Mouse (Mus musculus) stomach, embryonic 14.5 days (tissue): ENCODE measurements around the gene Spaar. TPM values are rescaled to one million over a fixed set of nuclear protein-coding genes. Genes with fewer than 3 reads are reported as not detected.
A peak's percentile ranks its signal among the peaks of the same experiment; 100 is the strongest.

Experiments
- ATAC-seq: fragments of 200-750 bp; cut with Nextera tagmentation; 2 replicates; pipeline ENCODE4 v1.8.0; 2017; ENCODE audit warnings: low read depth, moderate TSS enrichment; ENCODE audit not compliant: insufficient number of reproducible peaks, insufficient read depth, low FRiP score
- H3K27ac ChIP-seq: fragments of 300-500 bp; sonication (generic); 2 replicates; pipeline ENCODE4 v1.5.1; 2014; ENCODE audit warnings: mild to moderate bottlenecking, low read length, moderate library complexity, mixed read lengths
- H3K27me3 ChIP-seq: fragments of 300-500 bp; sonication (generic); 2 replicates; pipeline ENCODE4 v1.6.1; 2014; ENCODE audit warnings: low read length, control low read depth, mixed read lengths; ENCODE audit not compliant: control insufficient read depth, insufficient read depth
- H3K36me3 ChIP-seq: fragments of 300-500 bp; sonication (generic); 2 replicates; pipeline ENCODE4 v1.6.1; 2014; ENCODE audit warnings: mild to moderate bottlenecking, control low read depth, low read length, moderate library complexity, mixed read lengths; ENCODE audit not compliant: control insufficient read depth, insufficient read depth
- H3K4me1 ChIP-seq: fragments of 300-500 bp; sonication (generic); 2 replicates; pipeline ENCODE4 v1.6.1; 2014; ENCODE audit warnings: low read length, control low read depth, mixed read lengths; ENCODE audit not compliant: control insufficient read depth, insufficient read depth
- H3K4me2 ChIP-seq: fragments of 300-500 bp; sonication (generic); replicated peaks from 2 replicates; pipeline ENCODE4 v1.6.1; 2014; ENCODE audit warnings: low read depth, low read length, control low read depth
- H3K4me3 ChIP-seq: fragments of 300-500 bp; sonication (generic); 2 replicates; pipeline ENCODE4 v1.5.1; 2014; ENCODE audit warnings: low read depth, low read length, control low read depth
- H3K9ac ChIP-seq: fragments of 300-500 bp; sonication (generic); replicated peaks from 2 replicates; pipeline ENCODE4 v1.6.1; 2014; ENCODE audit warnings: low read depth, mild to moderate bottlenecking, control low read depth, low read length, moderate library complexity, mixed read lengths
- H3K9me3 ChIP-seq: fragments of 300-500 bp; sonication (generic); 2 replicates; pipeline ENCODE4 v1.6.1; 2016; ENCODE audit warnings: low read depth, low read length, control low read depth; ENCODE audit not compliant: control insufficient read depth
- WGBS: fragments of 180-500 bp; shearing (Covaris S2); extraction: QIAGEN DNeasy Blood & Tissue Kit; methylation state at CpG from one replicate; pipeline ENCODE4 v1.1.7; 2014; 5-methylcytosine and 5-hydroxymethylcytosine counted together
- polyA plus RNA-seq: library from polyadenylated mRNA; unstranded; fragments of >200 nt; fragmentation: Nextera tagmentation; extraction: Ambion mirVana; gene quantifications from 2 replicates; pipeline ENCODE4 v1.2.1, GENCODE M21; 2014

The Spaar gene
- polyA plus RNA-seq = 0.10 TPM in 1 of 2 replicates, not detected in the other

- ATAC-seq = no peak
- 50% methylated on average over 14 of the region's 14 CpGs for WGBS
- no peak within 1 kb of the TSS for H3K4me2 ChIP-seq
- H3K27me3 ChIP-seq = no peaks in the 10 kb centered on the region
- H3K27ac ChIP-seq = no peak within 1 kb of the TSS; the same call in 1 of the 2 replicates
- no peaks in the 10 kb centered on the region for H3K9me3 ChIP-seq
- H3K36me3 ChIP-seq = no peaks in the 10 kb centered on the region
- H3K4me1 ChIP-seq = peaks cover 32% of the 10 kb centered on the region
- H3K9ac ChIP-seq = no peak within 1 kb of the TSS
- no peak within 1 kb of the TSS for H3K4me3 ChIP-seq
These were observed at the start of gene Spaar for GRCm38 (mm10) chr4:43729794-43730550. Gene Spaar, plus strand, starts transcription at chr4:43730034.

GRCm38 (mm10) chr4:43690021-43690420 lies 39.8 kb upstream of the Spaar start:
- H3K27ac ChIP-seq = no peak overlapping the region
- H3K4me1 ChIP-seq = no peaks in the 10 kb centered on the region
- H3K4me3 ChIP-seq = no peak overlapping the region
- H3K4me2 ChIP-seq = no peak overlapping the region
- no peak for ATAC-seq
- WGBS = 96% methylated on average over 17 of the region's 17 CpGs
- H3K9me3 ChIP-seq = no peaks in the 10 kb centered on the region
- peaks cover 16% of the 10 kb centered on the region for H3K36me3 ChIP-seq
- no peak overlapping the region for H3K9ac ChIP-seq
- H3K27me3 ChIP-seq = no peaks in the 10 kb centered on the region

- H3K4me1 ChIP-seq = no peaks in the 10 kb centered on the region
- H3K36me3 ChIP-seq = peaks cover 15% of the 10 kb centered on the region
- 71% methylated on average over 5 of the region's 5 CpGs for WGBS
- no peak overlapping the region for H3K27ac ChIP-seq
- H3K27me3 ChIP-seq = no peaks in the 10 kb centered on the region
- H3K9ac ChIP-seq = no peak overlapping the region
- H3K4me2 ChIP-seq = no peak overlapping the region
- no peak overlapping the region for H3K4me3 ChIP-seq
- no peaks in the 10 kb centered on the region for H3K9me3 ChIP-seq
- no peak for ATAC-seq
These were observed 38.8 kb upstream of the Spaar start for GRCm38 (mm10) chr4:43691026-43691425.

GRCm38 (mm10) chr4:43693806-43694241 lies 36.0 kb upstream of the Spaar start:
- no peak overlapping the region for H3K4me2 ChIP-seq
- no peaks in the 10 kb centered on the region for H3K9me3 ChIP-seq
- no peaks in the 10 kb centered on the region for H3K27me3 ChIP-seq
- H3K9ac ChIP-seq = no peak overlapping the region
- no peak; the same call in 1 of the 2 replicates for ATAC-seq
- no peak overlapping the region for H3K27ac ChIP-seq
- H3K36me3 ChIP-seq = peaks cover 10% of the 10 kb centered on the region
- H3K4me3 ChIP-seq = no peak overlapping the region
- H3K4me1 ChIP-seq = no peaks in the 10 kb centered on the region
- WGBS = 66% methylated on average over 5 of the region's 5 CpGs

GRCm38 (mm10) chr4:43694439-43695248 lies 35.2 kb upstream of the Spaar start:
- no peak for ATAC-seq

GRCm38 (mm10) chr4:43695249-43695671 lies 34.6 kb upstream of the Spaar start:
- no peaks in the 10 kb centered on the region for H3K27me3 ChIP-seq
- H3K4me2 ChIP-seq = no peak overlapping the region
- H3K9me3 ChIP-seq = no peaks in the 10 kb centered on the region
- H3K9ac ChIP-seq = no peak overlapping the region
- peak; percentile 81; the same call in 1 of the 2 replicates for ATAC-seq
- no peaks in the 10 kb centered on the region for H3K4me1 ChIP-seq
- WGBS = 24% methylated on average over 9 of the region's 9 CpGs
- H3K4me3 ChIP-seq = no peak overlapping the region
- H3K36me3 ChIP-seq = no peaks in the 10 kb centered on the region
- H3K27ac ChIP-seq = no peak overlapping the region

More at GRCm38 (mm10) chr4:43694439-43695248, 35.2 kb upstream of the Spaar start:
- no peak overlapping the region for H3K9ac ChIP-seq
- H3K27ac ChIP-seq = no peak overlapping the region
- no peaks in the 10 kb centered on the region for H3K9me3 ChIP-seq
- H3K36me3 ChIP-seq = peaks cover 5% of the 10 kb centered on the region; the same call in 1 of the 2 replicates
- H3K27me3 ChIP-seq = no peaks in the 10 kb centered on the region
- no peak overlapping the region for H3K4me3 ChIP-seq
- H3K4me1 ChIP-seq = no peaks in the 10 kb centered on the region
- H3K4me2 ChIP-seq = no peak overlapping the region
- WGBS = 79% methylated on average over 1 of the region's 1 CpGs

- no peaks in the 10 kb centered on the region for H3K27me3 ChIP-seq
- H3K4me3 ChIP-seq = no peak overlapping the region
- ATAC-seq = no peak
- no peaks in the 10 kb centered on the region for H3K4me1 ChIP-seq
- H3K9me3 ChIP-seq = no peaks in the 10 kb centered on the region
- 89% methylated on average over 13 of the region's 13 CpGs for WGBS
- no peaks in the 10 kb centered on the region for H3K36me3 ChIP-seq
- no peak overlapping the region for H3K27ac ChIP-seq
- no peak overlapping the region for H3K4me2 ChIP-seq
- no peak overlapping the region for H3K9ac ChIP-seq
These were observed 33.3 kb upstream of the Spaar start for GRCm38 (mm10) chr4:43696561-43696960.

- Histone ChIP-seq H3K9ac (no peak within 1 kb of the TSS), H3K27ac (no peak within 1 kb of the TSS), H3K4me1 (no peaks in the 10 kb centered on the region), H3K4me3 (no peak within 1 kb of the TSS), H3K36me3 (no peaks in the 10 kb centered on the region), H3K4me2 (no peak within 1 kb of the TSS), H3K27me3 (no peaks in the 10 kb centered on the region), H3K9me3 (no peaks in the 10 kb centered on the region)
- ATAC-seq = no peak
- WGBS = 85% methylated on average over 6 of the region's 6 CpGs
These were observed 29.1 kb upstream of the Spaar start, which contains the start of gene Olfr70 for GRCm38 (mm10) chr4:43700707-43701106. Gene Olfr70, minus strand, starts transcription at chr4:43700807.
